10 mouse cellular contexts compared by ENCODE assay signal in the genomic region with DNA sequence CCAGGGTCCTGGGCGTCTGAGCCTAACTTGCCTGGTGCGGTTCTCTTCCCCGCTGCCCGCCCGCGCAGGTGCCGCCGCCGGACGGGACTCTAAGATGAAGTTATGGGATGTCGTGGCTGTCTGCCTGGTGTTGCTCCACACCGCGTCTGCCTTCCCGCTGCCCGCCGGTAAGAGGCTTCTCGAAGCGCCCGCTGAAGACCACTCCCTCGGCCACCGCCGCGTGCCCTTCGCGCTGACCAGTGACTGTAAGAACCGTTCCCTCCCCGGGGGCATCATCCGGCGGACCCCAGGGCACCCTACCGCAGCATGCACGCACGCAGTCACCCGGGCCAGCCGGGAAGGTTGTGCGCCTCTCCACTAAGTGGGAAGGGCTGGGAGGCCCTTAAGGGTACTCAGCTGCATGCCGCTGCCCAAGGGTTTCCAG. TPM values are rescaled to one million over a fixed set of nuclear protein-coding genes. Genes with fewer than 3 reads are reported as not detected.
DNase-seq lines count a peak whose midpoint lies in the region; ATAC-seq and TF ChIP-seq lines count a peak whose summit lies in the region.
"Had no signal": no experiment of that assay in that cellular context is flagged by ENCODE, and none has a peak within 500 bp of the region (broad histone marks: within the 10 kb centered on the region; RNA-seq: fewer than 3 reads in every experiment).

No protein-coding gene starts in this region.

- no peak for TF ChIP-seq POLR2A in lung, adult 2 months (IDR thresholded peaks at IDR 0.05; ENCODE audit: borderline replicate concordance, extremely low read depth, low read depth, low read length)

- TF ChIP-seq CTCF in lung, adult 2 months (IDR thresholded peaks at IDR 0.05; ENCODE audit: insufficient read depth, low read length): no peak

- no peak overlapping the region for H3K27ac ChIP-seq in heart, embryonic 16.5 days (ENCODE audit: low read length)
- H3K27ac ChIP-seq in forebrain, embryonic 12.5 days: no peak overlapping the region

- H3K36me3 ChIP-seq in heart, embryonic 16.5 days (ENCODE audit: control insufficient read depth, insufficient read depth): no peaks in the 10 kb centered on the region
- H3K36me3 ChIP-seq in forebrain, embryonic 12.5 days (replicated peaks): no peaks in the 10 kb centered on the region
- H3K36me3 ChIP-seq: G1E had no signal

- peaks cover 83% of the 10 kb centered on the region for H3K27me3 ChIP-seq in heart, embryonic 16.5 days (ENCODE audit: control insufficient read depth, insufficient read depth, low read length)
- H3K27me3 ChIP-seq in forebrain, embryonic 12.5 days: peaks cover 94% of the 10 kb centered on the region

- peak overlapping the region; percentile 58 for H3K4me2 ChIP-seq in heart, embryonic 16.5 days (ENCODE audit: low read depth, low read length)
- peak overlapping the region; percentile 52 for H3K4me2 ChIP-seq in forebrain, embryonic 12.5 days

- H3K9me3 ChIP-seq in heart, embryonic 16.5 days (replicated peaks; ENCODE audit: control insufficient read depth, low read length): no peaks in the 10 kb centered on the region
- no peaks in the 10 kb centered on the region for H3K9me3 ChIP-seq in forebrain, embryonic 12.5 days
- H3K9me3 ChIP-seq: G1E had no signal

- no peak for DNase-seq in heart, postnatal 36 days
- peak; percentile 34 for DNase-seq in lung, adult 2 months
- DNase-seq in retina, embryonic 14.5 days (ENCODE audit: low spot score): peak; percentile 42
- no peak for DNase-seq in layer of hippocampus, adult 11-12 months (ENCODE audit: low spot score)
- DNase-seq in adrenal gland, adult 2 months: no peak
- no peak for DNase-seq in left cerebral cortex, postnatal 4 days
- DNase-seq: cerebellum, adult 9-11 months had no signal

- peak overlapping the region; percentile 8; the same call in 1 of the 2 replicates for H3K9ac ChIP-seq in heart, embryonic 16.5 days (ENCODE audit: low read length)
- no peak overlapping the region for H3K9ac ChIP-seq in forebrain, embryonic 12.5 days

- intact Hi-C loops in heart, postnatal 36 days (cut with DNase I): loop anchor here (10.0 kb wide), 1 partner anchor 209 kb away; no protein-coding TSS in a partner anchor
- intact Hi-C loops in left cerebral cortex, postnatal 4 days (cut with DNase I): loop anchor here (10.0 kb wide), 1 partner anchor 249 kb away; no protein-coding TSS in a partner anchor

- H3K4me3 ChIP-seq in heart, embryonic 16.5 days (ENCODE audit: low read length): peak overlapping the region; percentile 43
- H3K4me3 ChIP-seq in forebrain, embryonic 12.5 days (replicated peaks): peak overlapping the region; percentile 32
- H3K4me3 ChIP-seq in lung, adult 2 months (replicated peaks; ENCODE audit: extremely low read depth, low read depth, low read length): no peak overlapping the region

- no peak for ATAC-seq in heart, embryonic 16.5 days (replicated peaks; ENCODE audit: extremely low read depth, insufficient read depth, low FRiP score)
- no peak for ATAC-seq in forebrain, embryonic 12.5 days (ENCODE audit: low FRiP score)

- WGBS in heart, embryonic 16.5 days: 3% methylated on average over 36 of the region's 36 CpGs
- WGBS in forebrain, embryonic 12.5 days: under 1% methylated on average over 36 of the region's 36 CpGs
- WGBS in lung, adult 2 months: 11% methylated on average over 36 of the region's 36 CpGs

- H3K4me1 ChIP-seq in heart, embryonic 16.5 days (ENCODE audit: control insufficient read depth, insufficient read depth, low read length): peaks cover 15% of the 10 kb centered on the region
- peaks cover 37% of the 10 kb centered on the region for H3K4me1 ChIP-seq in forebrain, embryonic 12.5 days
- no peaks in the 10 kb centered on the region for H3K4me1 ChIP-seq in lung, adult 2 months (ENCODE audit: control insufficient read depth, insufficient read depth, low read length)

RNA-seq across cellular contexts. Expression of a gene that starts 4.9 kb away (rescaled TPM):
- polyA plus RNA-seq in heart, embryonic 16.5 days (2015; fragmentation: Nextera tagmentation; extraction: Ambion mirVana): 0.12 and 0.14 TPM in 2 replicates
- under 1 TPM; 0.49 to 0.67 TPM for total RNA-seq in heart, postnatal 36 days (2021)
- 0.14 and 0.28 TPM in 2 replicates for polyA plus RNA-seq in forebrain, embryonic 12.5 days (2016; fragmentation: Nextera tagmentation; extraction: Ambion mirVana)
- 3.3 and 3.4 TPM in 2 replicates for polyA plus RNA-seq in lung, adult 2 months (2012; rRNA removed)
- under 1 TPM; 0.14 to 0.24 TPM for total RNA-seq in adrenal gland, adult 2 months (2021)
- 0.12 and 0.13 TPM in 2 replicates for polyA plus RNA-seq in adrenal gland, adult 2 months (2012; rRNA removed)
- total RNA-seq in left cerebral cortex, postnatal 4 days (2021): under 1 TPM; 0.36 to 0.40 TPM
- polyA plus RNA-seq: G1E had no signal

Comparison
In these comparisons a context has a peak if more than half of its experiments do, and no peak if none do; other contexts are left out.
1. DNase-seq: peak in lung, adult 2 months (single experiment) and retina, embryonic 14.5 days (single experiment); none in heart, postnatal 36 days (0 of 2), layer of hippocampus, adult 11-12 months (single experiment), adrenal gland, adult 2 months (single experiment) and left cerebral cortex, postnatal 4 days (single experiment).